Mouse (Mus musculus): ENCODE results near the gene Hip1r.
"Not testable (repeated sequence)": the region's sequence is repeated elsewhere in the genome, so short reads cannot be mapped to it uniquely, and the experiment has no call there.

Gene Hip1r

DNA sequence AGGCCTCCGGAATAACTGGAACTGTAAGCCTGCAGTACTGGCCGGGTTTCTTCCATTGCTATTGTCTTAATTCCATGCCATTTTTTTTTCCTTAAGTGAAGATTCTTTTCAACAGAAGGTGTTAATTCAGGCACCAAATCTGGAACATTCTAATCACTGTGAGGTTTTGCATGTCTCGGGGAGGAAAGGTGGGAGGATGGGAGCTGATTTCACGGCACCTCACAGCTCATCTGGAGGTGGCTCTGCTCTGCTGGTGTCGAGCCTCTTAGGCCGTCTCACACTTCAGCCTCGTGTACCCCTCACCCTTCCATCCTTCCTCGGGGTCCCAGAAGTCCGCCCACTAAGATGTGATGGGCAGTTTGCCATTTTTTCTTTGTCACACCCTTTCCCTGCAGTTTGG is 67.7 kb downstream of the Hip1r start:
- no peak for DNase-seq

DNA sequence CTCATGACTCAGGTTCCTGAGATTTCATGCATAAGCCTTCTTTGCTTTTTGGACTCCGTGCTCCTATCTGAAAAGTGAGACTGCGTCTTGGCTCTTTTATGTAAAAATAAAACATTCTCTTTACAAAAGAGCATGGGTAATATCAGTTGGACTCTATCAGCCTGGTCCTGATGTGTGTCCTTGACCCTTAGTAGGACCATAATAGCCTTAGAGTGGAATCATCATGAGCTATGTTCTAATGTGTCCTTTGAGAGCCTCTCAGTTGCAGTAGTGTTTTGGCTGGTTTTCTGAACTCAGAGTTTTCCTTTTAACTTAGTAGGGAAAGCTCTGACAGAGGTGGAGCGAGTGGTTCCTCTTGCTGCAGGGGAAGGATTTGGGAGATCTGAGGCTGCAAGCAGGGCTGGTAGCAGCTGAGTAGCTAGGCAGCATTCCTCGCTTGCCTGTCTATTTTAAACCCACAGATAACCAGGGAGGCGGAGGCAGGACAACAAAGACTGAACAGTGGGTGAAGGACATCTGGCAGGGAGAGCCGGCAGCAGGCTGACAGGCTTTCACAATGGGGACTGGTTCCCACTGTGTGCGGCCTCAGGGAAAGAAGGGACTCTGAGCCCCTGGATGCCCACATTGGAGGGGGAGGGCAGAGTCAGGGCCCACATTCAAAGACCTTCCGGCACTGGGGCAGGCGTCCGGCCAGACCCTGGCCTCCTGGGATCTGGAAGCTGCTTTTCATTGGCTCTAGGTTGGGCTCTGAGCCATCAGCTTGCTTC is 70.0 kb downstream of the Hip1r start:
- DNase-seq = no peak

DNA sequence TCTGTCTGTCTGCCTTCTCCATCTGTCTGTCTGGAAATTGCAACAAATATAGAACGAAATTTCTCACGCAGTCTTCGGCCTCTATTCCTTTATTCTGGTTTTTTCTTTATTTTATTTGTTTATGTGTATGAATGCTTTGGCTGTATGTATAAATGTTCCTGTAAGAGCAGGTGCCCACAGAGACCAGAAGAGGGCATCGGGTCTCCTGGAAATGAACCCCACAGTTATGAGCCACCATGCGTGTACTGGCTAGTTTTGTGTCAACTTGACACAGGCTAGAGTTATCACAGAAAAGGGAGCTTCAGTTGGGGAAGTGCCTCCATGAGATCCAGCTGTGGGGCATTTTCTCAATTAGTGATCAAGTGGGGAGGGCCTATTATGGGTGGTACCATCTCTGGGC is 70.6 kb downstream of the Hip1r start:
- no peak for DNase-seq

DNA sequence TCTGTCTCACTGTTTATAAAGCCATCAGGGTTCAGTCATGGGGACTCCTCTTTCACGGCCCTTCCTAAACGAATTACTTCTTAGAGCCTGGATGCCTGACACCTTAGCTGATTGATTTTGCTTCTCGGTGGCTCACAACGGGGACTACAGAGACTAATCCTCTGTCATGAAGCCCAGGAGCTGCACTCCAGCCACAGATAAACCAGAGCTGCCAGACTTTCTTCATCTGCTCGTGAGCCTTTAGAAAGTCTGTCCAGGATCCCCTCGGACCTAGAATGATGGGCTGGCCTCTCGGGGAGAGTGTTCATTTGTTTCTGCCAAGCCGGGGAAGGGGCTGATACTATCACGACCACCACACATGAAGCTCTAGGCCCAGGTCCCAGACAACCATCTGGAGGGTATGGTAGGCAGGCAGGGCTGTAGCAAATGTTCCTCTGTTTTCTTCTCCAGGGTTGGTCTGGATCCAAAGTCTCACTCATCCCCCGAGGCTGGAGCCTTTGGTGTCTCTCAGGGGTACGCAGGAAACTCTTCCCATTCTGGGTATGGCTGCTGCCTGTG is 72.1 kb downstream of the Hip1r start:
- DNase-seq = no peak

DNA sequence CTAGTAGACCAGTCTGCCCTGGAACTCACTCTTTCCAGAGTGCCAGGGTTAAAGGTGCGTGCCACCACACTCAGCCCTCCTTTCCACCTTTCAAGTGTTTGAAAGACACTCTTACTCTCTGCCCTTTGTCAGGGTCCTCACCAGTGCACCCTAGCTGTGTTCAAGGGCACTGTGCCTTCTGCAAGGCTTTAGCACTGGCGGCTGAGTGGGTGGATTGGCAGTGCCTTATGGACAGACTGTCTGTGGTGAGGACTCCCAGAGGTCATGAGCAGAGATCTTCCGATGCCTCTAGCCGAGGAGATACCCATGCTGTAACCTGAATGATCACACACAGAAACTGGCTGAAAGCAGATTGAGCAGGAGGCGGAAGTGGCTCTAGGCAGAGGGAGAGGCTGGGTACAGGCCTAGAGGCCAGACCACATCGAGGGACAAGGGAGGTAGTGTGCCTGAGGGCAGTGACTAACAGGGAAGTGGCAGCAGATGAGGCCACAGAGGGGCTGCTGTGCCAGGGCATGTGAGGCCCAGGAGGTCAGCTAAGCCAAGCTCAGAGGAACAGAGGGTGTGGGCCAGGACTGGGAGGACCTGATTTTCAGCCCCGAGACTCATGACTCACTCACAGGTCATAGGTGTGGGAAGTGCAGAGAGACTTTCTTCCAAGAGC is 73.4 kb downstream of the Hip1r start:
- no peak for DNase-seq

DNA sequence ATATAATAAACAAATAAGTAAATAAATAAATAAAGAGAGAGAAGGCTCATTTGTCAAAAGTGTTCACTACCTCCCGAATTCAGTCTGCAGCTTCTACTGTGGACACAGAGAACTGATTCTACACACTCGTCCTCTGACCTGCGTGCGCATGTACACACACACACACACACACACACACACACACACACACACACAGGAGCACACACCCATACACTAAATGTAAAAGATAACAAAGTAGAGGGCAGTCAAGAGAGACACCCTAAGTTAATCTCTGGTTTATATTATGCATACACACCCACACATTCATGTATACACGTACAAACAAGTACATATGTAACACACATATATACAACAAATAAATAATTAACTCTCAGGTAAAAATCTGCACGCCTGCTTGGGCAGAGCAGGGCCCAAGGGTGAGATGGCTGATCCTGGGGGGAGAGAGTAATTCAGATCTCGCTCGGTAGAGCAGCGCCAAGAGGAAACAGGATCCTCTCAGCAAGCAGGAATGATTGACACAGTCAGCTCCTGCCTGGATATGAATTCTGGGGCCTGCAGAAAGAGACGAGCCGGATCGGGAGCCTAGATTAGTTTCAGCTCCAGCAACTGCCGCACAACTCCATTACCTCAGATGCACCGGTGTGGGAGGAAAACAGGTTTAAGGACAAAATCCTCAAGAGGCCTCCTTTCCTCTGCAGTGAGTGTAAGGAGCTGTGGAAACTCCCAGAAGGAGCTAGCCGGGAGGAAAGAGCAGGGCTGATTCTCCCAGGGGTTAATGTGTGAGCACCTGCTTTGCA is 76.0 kb downstream of the Hip1r start:
- no peak for DNase-seq

DNA sequence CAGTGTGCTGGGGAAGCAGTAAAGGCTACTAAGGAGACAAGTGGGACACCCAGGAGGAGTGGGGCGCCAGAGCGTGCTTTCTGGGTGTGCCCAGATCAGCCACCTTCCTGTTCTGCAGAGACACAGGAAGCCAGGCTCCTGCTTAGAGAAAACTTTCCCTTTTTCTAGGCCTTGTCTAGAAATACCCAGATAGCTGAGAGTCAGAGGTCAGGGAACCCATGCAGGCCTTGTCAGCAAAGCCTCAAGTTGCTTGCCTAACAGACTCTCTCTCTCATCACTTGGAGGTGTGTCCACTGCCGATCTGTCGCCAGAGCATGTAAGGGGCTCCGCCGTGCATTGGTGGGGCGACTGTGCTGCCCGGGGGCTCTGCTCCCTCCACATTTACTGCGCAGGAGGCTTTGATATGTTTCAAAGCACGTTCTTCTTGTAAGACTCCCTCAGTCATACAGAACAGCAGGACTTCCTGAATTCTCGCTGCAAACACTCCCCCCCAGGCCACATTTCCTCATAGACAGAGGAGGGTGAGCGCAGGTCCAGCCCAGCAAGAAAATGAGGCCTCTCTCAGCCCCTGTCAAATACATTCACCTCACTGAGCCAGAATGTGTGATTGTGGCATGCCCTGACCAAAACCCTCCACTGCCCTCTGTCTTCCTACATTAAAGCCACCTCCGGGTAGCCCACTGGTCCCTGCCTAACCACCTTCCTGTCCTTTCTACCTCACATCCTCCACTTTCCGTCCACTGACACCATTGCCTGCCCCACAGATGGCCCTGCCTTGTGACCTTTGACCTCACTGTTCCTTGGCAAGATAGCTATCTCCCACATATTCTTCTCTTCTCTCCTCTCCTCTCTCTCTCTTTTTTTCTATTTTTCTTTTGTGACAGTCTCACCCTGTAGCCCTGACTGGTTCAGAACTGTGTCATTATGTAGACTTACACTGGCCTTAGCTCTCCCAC is 76.9 kb downstream of the Hip1r start:
- DNase-seq = no peak

DNA sequence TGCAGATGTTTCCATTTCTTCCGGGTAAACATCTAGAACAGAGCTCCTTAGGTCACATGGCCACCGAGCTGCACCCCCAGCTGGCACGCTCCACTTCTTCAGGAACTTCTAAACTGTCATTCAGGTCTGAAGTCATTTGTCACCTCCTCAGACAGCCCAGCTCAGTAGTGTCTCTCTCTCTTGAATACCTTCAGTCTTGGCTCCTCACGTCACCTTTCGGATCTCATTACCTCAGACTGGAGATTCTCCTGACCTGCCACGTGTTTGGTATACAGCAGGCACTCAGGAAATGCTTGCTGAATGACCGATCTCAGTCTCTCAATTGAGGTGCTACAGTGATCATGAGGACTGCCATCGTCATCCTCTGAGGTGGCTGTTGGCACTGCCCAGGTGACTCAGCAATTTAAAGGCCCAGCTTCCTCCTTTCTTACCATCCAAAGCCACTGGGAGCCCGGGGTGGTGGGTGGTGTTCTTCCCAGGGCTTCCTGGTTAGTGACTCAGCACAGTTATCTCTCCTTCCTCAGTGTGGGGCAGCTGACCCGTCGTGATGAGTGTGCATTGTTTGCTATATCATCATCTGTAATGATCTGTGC is 78.6 kb downstream of the Hip1r start:
- no peak for DNase-seq

DNA sequence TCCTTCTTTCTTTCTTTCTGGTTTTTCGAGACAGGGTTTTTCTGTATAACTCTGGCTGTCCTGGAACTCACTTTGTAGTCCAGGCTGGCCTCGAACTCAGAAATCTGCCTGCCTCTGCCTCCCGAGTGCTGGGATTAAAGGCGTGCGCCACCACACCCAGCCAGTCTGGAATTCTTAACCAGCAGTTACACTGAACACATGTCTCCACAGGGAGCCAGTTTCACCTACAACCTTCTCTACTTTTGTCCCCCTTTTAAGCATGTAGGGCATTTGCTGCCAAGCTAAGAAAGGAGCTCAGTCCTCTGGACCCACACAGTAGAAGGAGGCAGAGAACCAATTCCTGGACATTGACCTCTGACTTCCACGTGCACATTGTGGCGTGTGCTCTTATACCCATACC is 79.2 kb downstream of the Hip1r start:
- not testable (repeated sequence) for DNase-seq
